Mouse (Mus musculus): ENCODE data around the gene Rai14. TPM values are rescaled to one million over a fixed set of nuclear protein-coding genes. Genes with fewer than 3 reads are reported as not detected.

Gene Rai14
- polyA plus RNA-seq, 1 experiment = 2.3 TPM

GRCm38 (mm10) chr15:10713181-10713625 lies 1.2 kb downstream of the Rai14 start:
- peak overlapping the region; percentile 81 for H3K4me3 ChIP-seq (ENCODE audit: insufficient read depth, low read depth, low read length)
- H3K4me1 ChIP-seq (ENCODE audit: control insufficient read depth, insufficient read depth, insufficient read length, low read length) = no peaks in the 10 kb centered on the region
- no peak overlapping the region for H3K27ac ChIP-seq (replicated peaks; ENCODE audit: low read depth, low read length)

- no peak overlapping the region for H3K4me3 ChIP-seq (ENCODE audit: insufficient read depth, low read depth, low read length)
- no peaks in the 10 kb centered on the region for H3K4me1 ChIP-seq (ENCODE audit: control insufficient read depth, insufficient read depth, insufficient read length, low read length)
- H3K27ac ChIP-seq (replicated peaks; ENCODE audit: low read depth, low read length) = no peak overlapping the region
Observed at GRCm38 (mm10) chr15:10712288-10712687, 2.1 kb downstream of the Rai14 start.

- H3K4me3 ChIP-seq (ENCODE audit: insufficient read depth, low read depth, low read length) = no peak overlapping the region
- no peak overlapping the region for H3K27ac ChIP-seq (replicated peaks; ENCODE audit: low read depth, low read length)
- no peaks in the 10 kb centered on the region for H3K4me1 ChIP-seq (ENCODE audit: control insufficient read depth, insufficient read depth, insufficient read length, low read length)
Observed at GRCm38 (mm10) chr15:10711231-10711630, 3.2 kb downstream of the Rai14 start.

DNA sequence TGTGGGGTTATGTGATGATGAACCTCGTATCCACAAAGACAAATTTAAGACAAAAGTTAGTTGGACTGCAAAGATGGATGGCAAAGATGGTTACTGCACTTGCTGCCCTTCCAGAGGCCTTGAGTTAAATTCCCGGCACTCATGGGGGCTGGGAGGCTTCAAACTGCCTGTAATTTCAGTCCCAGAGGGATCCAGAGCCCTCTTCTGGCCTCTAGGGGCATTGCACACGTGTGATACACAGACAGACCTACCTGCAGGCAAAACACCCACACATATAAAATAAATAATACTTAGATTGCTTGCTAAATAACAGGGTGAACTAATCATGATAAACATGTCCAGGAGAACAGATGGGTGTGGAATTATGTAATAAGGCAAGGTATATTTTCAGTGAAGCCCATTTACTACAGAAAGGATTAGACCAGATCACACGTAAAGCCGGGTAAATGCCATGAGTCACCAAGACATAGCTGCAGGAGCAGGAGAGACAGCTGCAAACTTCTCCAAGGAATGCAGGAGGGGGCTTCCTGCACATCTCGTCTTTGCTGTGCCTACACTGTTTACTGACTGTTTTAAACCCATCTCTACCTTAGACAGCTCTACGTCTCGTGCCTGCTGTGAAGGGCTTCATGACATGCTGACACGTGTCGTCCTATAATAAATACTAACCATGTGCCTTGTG lies 5.7 kb downstream of the Rai14 start:
- Histone ChIP-seq H3K4me3 (ENCODE audit: insufficient read depth, low read depth, low read length) (no peak overlapping the region), H3K27ac (replicated peaks; ENCODE audit: low read depth, low read length) (no peak overlapping the region), H3K4me1 (ENCODE audit: control insufficient read depth, insufficient read depth, insufficient read length, low read length) (no peaks in the 10 kb centered on the region)

DNA sequence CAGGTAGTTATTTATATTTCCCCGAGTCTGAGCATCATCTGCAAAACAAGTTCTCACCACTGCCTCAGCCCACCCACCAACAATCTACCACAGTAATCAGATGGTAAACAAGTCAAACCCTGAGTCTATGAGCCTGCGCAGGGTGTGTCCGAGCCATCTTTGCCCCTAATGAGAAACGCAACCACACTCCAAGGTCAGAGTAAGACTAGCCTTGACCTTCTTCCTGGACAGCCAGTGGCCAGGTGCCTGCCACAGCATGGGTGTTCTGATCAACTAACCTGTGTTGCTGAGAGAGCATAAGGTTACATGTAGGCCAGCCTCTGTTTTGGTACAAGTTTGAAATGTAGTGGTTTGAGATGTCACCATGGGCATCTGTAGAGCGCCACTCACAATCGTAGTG lies 7.3 kb downstream of the Rai14 start:
- no peaks in the 10 kb centered on the region for H3K4me1 ChIP-seq (ENCODE audit: control insufficient read depth, insufficient read depth, insufficient read length, low read length)
- no peak overlapping the region for H3K27ac ChIP-seq (replicated peaks; ENCODE audit: low read depth, low read length)
- H3K4me3 ChIP-seq (ENCODE audit: insufficient read depth, low read depth, low read length) = no peak overlapping the region

DNA sequence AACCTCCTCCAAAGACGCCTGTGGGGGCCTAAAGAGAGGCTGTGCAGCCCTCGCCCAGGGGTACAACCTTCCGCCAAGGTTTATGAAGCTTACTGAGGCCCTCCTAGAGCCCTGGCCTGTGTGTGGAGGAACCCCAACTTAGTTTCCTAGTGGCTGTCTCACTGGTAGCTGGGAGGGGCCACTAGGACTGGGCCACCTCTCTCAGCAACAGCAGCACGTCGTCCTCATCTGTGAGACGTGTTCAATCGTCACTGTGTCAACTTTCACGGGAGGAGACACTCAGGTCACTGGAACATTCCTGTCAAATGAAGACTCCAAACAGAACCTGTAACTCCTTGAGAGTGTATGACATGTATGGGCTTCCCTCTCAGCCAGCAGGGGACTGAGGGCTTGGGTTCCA lies 8.0 kb downstream of the Rai14 start:
- Histone ChIP-seq H3K4me1 (ENCODE audit: control insufficient read depth, insufficient read depth, insufficient read length, low read length) (no peaks in the 10 kb centered on the region), H3K4me3 (ENCODE audit: insufficient read depth, low read depth, low read length) (no peak overlapping the region), H3K27ac (replicated peaks; ENCODE audit: low read depth, low read length) (no peak overlapping the region)

DNA sequence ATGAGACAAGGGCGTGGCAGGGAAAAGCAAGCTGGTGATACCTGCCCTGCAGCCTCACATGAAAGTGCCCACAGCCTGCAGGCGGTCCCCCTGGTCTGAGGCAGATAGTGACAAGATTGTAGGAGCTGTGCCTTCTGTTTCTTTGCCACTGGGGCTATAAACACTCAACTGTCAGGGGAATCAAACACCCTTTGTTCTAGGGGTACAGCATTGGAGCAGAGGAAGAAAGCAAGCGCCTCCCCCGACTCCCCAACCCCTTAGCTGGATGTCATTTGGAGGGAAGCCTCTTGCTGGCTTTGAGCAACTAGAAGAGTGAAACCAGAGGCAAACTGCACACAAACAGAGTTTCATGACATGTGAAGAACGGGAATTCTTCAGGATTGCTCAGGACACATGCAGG lies 8.7 kb downstream of the Rai14 start:
- Histone ChIP-seq H3K4me3 (ENCODE audit: insufficient read depth, low read depth, low read length) (no peak overlapping the region), H3K4me1 (ENCODE audit: control insufficient read depth, insufficient read depth, insufficient read length, low read length) (no peaks in the 10 kb centered on the region), H3K27ac (replicated peaks; ENCODE audit: low read depth, low read length) (no peak overlapping the region)

DNA sequence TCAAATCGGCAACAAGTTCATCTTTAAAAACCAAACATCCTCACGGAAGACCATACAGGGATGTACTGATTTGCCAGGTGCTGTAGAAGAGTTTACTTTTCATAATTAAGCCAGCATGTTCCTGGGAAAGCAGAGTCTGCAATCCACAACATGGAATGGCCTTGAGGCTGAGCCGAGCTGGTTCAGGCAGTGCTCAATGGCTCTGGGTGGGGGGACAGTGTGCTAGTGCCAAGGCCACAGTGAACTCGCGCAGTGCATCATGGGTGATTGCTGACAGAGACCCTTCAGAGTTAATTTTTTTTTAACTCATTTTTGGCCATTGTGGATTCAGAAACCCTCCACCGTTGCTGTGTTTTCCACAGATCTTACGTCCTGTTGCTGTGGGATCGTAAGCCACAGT lies 10.1 kb downstream of the Rai14 start:
- Histone ChIP-seq H3K4me3 (ENCODE audit: insufficient read depth, low read depth, low read length) (no peak overlapping the region), H3K27ac (replicated peaks; ENCODE audit: low read depth, low read length) (no peak overlapping the region), H3K4me1 (ENCODE audit: control insufficient read depth, insufficient read depth, insufficient read length, low read length) (no peaks in the 10 kb centered on the region)

- H3K27ac ChIP-seq (replicated peaks; ENCODE audit: low read depth, low read length) = no peak overlapping the region
- no peak overlapping the region for H3K4me3 ChIP-seq (ENCODE audit: insufficient read depth, low read depth, low read length)
- no peaks in the 10 kb centered on the region for H3K4me1 ChIP-seq (ENCODE audit: control insufficient read depth, insufficient read depth, insufficient read length, low read length)
Observed at GRCm38 (mm10) chr15:10701571-10701970, 12.9 kb downstream of the Rai14 start.

DNA sequence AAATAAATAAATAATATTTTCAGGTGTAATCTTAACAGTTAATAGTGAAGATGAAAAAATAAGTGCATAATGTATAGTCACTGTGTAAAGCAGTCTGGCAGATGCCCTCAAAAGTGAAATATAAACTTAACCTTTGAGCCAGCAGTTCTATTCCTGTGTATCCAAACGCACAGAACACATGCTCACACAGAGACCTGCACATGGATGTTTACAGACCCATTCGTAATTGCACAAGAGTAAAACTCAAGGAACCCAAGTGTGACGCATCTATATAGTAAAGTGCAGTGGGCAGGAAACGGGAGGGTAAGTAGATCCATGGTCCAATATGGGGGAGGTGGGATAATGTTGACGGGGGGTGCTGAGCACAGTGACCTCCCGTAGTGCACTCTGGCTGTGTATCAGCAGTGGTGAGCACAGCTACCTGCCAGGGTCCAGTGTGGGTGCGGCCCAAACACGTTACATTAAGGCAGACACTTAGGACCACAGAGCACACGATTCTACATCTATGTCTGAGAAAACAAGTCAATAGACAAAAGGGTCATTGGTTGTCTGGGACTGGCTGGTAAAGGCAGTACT lies 13.4 kb downstream of the Rai14 start:
- Histone ChIP-seq H3K4me3 (ENCODE audit: insufficient read depth, low read depth, low read length) (no peak overlapping the region), H3K27ac (replicated peaks; ENCODE audit: low read depth, low read length) (no peak overlapping the region), H3K4me1 (ENCODE audit: control insufficient read depth, insufficient read depth, insufficient read length, low read length) (no peaks in the 10 kb centered on the region)

DNA sequence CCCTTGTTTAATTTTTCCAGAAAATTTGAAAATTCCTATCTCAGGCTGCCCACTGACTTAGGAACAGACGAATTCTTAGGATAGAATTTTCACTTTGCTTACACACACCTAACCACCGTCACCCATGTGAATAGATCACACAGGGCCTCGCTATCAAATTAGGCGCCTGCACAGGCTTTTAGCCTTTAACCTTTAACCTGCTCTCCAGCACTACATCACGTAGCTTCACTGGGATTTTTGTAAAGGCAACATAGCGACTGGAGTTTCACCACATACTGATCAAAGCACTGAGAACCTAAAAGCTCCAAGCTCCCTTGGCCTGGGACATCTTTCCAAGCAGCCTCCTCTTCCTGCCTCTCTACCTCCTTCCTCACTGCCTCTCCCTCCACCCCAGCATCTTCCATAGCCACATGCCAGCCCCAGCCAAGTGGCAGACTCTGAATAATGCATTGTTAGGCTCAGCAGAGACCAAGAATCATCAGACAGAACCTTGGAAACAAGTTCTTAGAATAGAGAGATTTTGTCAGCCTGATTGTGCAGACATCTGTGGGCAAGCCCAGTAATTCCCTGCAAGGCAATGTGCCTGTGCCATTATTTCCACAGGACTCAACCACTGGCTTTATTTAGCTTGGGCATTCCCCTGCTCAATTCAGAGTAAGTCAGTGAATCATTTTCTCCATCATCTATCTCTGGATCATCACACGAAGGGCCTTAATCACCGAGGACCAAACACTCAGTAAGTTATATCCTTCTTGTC lies 17.8 kb downstream of the Rai14 start:
- H3K4me3 ChIP-seq (ENCODE audit: insufficient read depth, low read depth, low read length) = no peak overlapping the region
- H3K4me1 ChIP-seq (ENCODE audit: control insufficient read depth, insufficient read depth, insufficient read length, low read length) = no peaks in the 10 kb centered on the region
- H3K27ac ChIP-seq (replicated peaks; ENCODE audit: low read depth, low read length) = no peak overlapping the region

GRCm38 (mm10) chr15:10692627-10693026 lies 21.8 kb downstream of the Rai14 start:
- Histone ChIP-seq H3K27ac (replicated peaks; ENCODE audit: low read depth, low read length) (no peak overlapping the region), H3K4me3 (ENCODE audit: insufficient read depth, low read depth, low read length) (no peak overlapping the region), H3K4me1 (ENCODE audit: control insufficient read depth, insufficient read depth, insufficient read length, low read length) (no peaks in the 10 kb centered on the region; the same call in 1 of the 2 replicates)

GRCm38 (mm10) chr15:10691481-10691880 lies 22.9 kb downstream of the Rai14 start:
- Histone ChIP-seq H3K27ac (replicated peaks; ENCODE audit: low read depth, low read length) (no peak overlapping the region), H3K4me3 (ENCODE audit: insufficient read depth, low read depth, low read length) (no peak overlapping the region), H3K4me1 (ENCODE audit: control insufficient read depth, insufficient read depth, insufficient read length, low read length) (no peaks in the 10 kb centered on the region; the same call in 1 of the 2 replicates)

DNA sequence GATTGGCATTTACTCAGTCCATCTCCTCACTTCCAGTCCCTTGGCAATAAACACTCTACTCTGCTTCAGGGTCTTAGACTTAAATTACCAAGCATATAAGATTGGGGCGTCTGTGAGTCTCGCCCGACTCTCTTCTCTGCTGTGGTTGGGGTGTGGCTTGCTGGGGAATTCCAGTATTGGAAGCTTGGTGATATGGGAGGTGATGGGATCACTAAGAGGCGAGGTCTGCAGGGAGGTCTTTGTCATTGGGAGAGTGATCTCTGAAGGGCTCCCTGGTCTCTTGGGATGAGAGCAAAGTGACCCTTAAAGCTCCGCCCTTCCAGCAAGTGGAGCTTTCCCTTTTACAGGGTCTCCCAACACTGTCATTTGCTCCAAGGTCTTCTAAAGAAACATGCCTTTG lies 23.5 kb downstream of the Rai14 start:
- Histone ChIP-seq H3K27ac (replicated peaks; ENCODE audit: low read depth, low read length) (no peak overlapping the region), H3K4me3 (ENCODE audit: insufficient read depth, low read depth, low read length) (no peak overlapping the region)

DNA sequence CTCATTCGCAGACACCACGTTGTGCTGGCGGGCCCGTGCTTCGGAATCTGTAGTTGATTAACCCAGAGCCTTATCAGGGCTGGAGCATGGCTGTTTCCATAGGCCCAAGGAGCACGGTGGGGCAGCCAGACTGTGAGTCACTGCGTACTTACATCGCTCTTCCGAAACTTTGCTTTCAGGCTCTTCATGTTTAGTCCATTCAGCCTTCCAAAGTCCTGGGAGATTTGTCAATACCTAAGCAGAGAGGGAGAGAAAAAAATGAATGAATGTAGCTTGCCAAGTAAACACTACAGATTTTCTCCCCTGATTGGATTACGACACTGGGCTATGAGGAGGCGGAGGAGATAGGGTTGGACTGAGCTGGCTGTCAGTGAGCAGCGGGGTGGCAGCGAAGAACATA lies 24.2 kb downstream of the Rai14 start:
- H3K27ac ChIP-seq (replicated peaks; ENCODE audit: low read depth, low read length) = no peak overlapping the region
- peaks cover 3% of the 10 kb centered on the region; the same call in 1 of the 2 replicates for H3K4me1 ChIP-seq (ENCODE audit: control insufficient read depth, insufficient read depth, insufficient read length, low read length)
- no peak overlapping the region for H3K4me3 ChIP-seq (ENCODE audit: insufficient read depth, low read depth, low read length)

More for the DNA sequence above, 23.5 kb downstream of the Rai14 start:
- no peaks in the 10 kb centered on the region; the same call in 1 of the 2 replicates for H3K4me1 ChIP-seq (ENCODE audit: control insufficient read depth, insufficient read depth, insufficient read length, low read length)
